Mouse (Mus musculus) brain, embryonic 14.5 days (tissue): ENCODE data around the gene Gm7714. TPM values are rescaled to one million over a fixed set of nuclear protein-coding genes. Genes with fewer than 3 reads are reported as not detected.
"Not testable (repeated sequence)": the region's sequence is repeated elsewhere in the genome, so short reads cannot be mapped to it uniquely, and the experiment has no call there.

Experiments
- DNase-seq: peaks from one replicate; pipeline ENCODE4 v3.0.0-alpha.2; 2011; ENCODE audit warnings: low read depth
- CTCF ChIP-seq: fragments of 200-500 bp; IDR thresholded peaks from 2 replicates; pipeline ENCODE4 v1.5.1; 2012; ENCODE audit warnings: inconsistent platforms, mild to moderate bottlenecking, moderate library complexity, borderline replicate concordance; ENCODE audit not compliant: insufficient read depth, insufficient read length; ENCODE audit errors: extremely low read depth
- POLR2A ChIP-seq: fragments of 200-500 bp; IDR thresholded peaks from 2 replicates; pipeline ENCODE4 v1.6.1; 2012; ENCODE audit warnings: mild to moderate bottlenecking, inconsistent platforms, borderline replicate concordance; ENCODE audit not compliant: poor library complexity, insufficient read depth, insufficient read length, severe bottlenecking; ENCODE audit errors: extremely low read depth
- polyA plus RNA-seq: library from polyadenylated mRNA; depleted of rRNA; stranded (reverse); fragments of >200 nt; gene quantifications from 2 replicates; pipeline ENCODE4 v1.2.3, GENCODE M21; 2012; rRNA removed

Gm7714 gene
- not detected in 2 replicates for polyA plus RNA-seq

- DNase-seq = peak; percentile 8
- TF ChIP-seq POLR2A (no peak), CTCF (no peak)
Observed at GRCm38 (mm10) chr5:88268619-88269018, at the start of gene Gm7714. Gm7714 (plus strand) TSS chr5:88268919.

- TF ChIP-seq POLR2A = no peak
- DNase-seq = peak; percentile 11
Observed at GRCm38 (mm10) chr5:88256475-88256874, 12.2 kb upstream of the Gm7714 start.

- DNase-seq = not testable (repeated sequence)
Observed at GRCm38 (mm10) chr5:88311307-88311706, 42.6 kb downstream of the Gm7714 start.

GRCm38 (mm10) chr5:88317012-88317411 is 48.3 kb downstream of the Gm7714 start, which contains the start of gene Prol1:
Prol1 (plus strand) TSS chr5:88317312.
- TF ChIP-seq CTCF (no peak), POLR2A (no peak)
- DNase-seq = no peak

Other genes with a start within 250 kb of the Gm7714 start
- gene Smr2, start 182.4 kb upstream of the Gm7714 start, polyA plus RNA-seq = not detected in 2 replicates
- not detected in 2 replicates for gene Gm11116, start 157.4 kb upstream of the Gm7714 start, polyA plus RNA-seq
- gene Gm11115, start 114.8 kb upstream of the Gm7714 start, polyA plus RNA-seq = not detected in 2 replicates
- not detected in 2 replicates for gene Prol1, start 48.4 kb downstream of the Gm7714 start, polyA plus RNA-seq
- gene Amtn, start 107.2 kb downstream of the Gm7714 start, polyA plus RNA-seq = not detected in 2 replicates
- gene Ambn, start 187.1 kb downstream of the Gm7714 start, polyA plus RNA-seq = 0.41 TPM in 1 of 2 replicates, not detected in the other
- not detected in 2 replicates for gene Enam, start 219.1 kb downstream of the Gm7714 start, polyA plus RNA-seq